Mouse (Mus musculus) stomach, postnatal 0 days (tissue): ENCODE results near the gene Usp15. TPM values are rescaled to one million over a fixed set of nuclear protein-coding genes. Genes with fewer than 3 reads are reported as not detected.

Experiments
- ATAC-seq: fragments of 200-750 bp; cut with Nextera tagmentation; 2 replicates; pipeline ENCODE4 v1.8.0; 2017; ENCODE audit not compliant: low FRiP score, low TSS enrichment
- DNase-seq: peaks from one replicate; pipeline ENCODE4 v3.0.0-alpha.2; 2016; ENCODE audit warnings: low spot score
- H3K27ac ChIP-seq: fragments of 300-500 bp; sonication (generic); replicated peaks from 2 replicates; pipeline ENCODE4 v1.5.1; 2014; ENCODE audit warnings: mild to moderate bottlenecking, control low read depth
- H3K27me3 ChIP-seq: fragments of 300-500 bp; sonication (generic); 2 replicates; pipeline ENCODE4 v1.6.1; 2014; ENCODE audit warnings: low read length; ENCODE audit not compliant: control insufficient read depth, insufficient read depth
- H3K36me3 ChIP-seq: fragments of 300-500 bp; sonication (generic); 2 replicates; pipeline ENCODE4 v1.6.1; 2014; ENCODE audit warnings: low read length, mixed read lengths; ENCODE audit not compliant: control insufficient read depth, insufficient read depth
- H3K4me1 ChIP-seq: fragments of 300-500 bp; sonication (generic); replicated peaks from 2 replicates; pipeline ENCODE4 v1.6.1; 2014; ENCODE audit warnings: antibody characterized with exemption; ENCODE audit not compliant: control insufficient read depth, insufficient read depth
- H3K4me2 ChIP-seq: fragments of 300-500 bp; sonication (generic); replicated peaks from 2 replicates; pipeline ENCODE4 v1.6.1; 2014; ENCODE audit warnings: low read depth, mild to moderate bottlenecking, control low read depth, moderate library complexity
- H3K4me3 ChIP-seq: fragments of 300-500 bp; sonication (generic); 2 replicates; pipeline ENCODE4 v1.5.1; 2014; ENCODE audit warnings: low read depth, low read length, control low read depth
- H3K9ac ChIP-seq: fragments of 300-500 bp; sonication (generic); 2 replicates; pipeline ENCODE4 v1.6.1; 2014; ENCODE audit warnings: mild to moderate bottlenecking, low read length, control low read depth, mixed read lengths
- H3K9me3 ChIP-seq: fragments of 300-500 bp; sonication (generic); 2 replicates; pipeline ENCODE4 v1.6.1; 2016; ENCODE audit warnings: low read length; ENCODE audit not compliant: control insufficient read depth
- CTCF ChIP-seq: IDR thresholded peaks from 2 replicates; pipeline ENCODE4 v1.5.1; 2016; ENCODE audit warnings: antibody characterized with exemption, low read depth, mild to moderate bottlenecking, moderate library complexity
- EP300 ChIP-seq: optimal IDR thresholded peaks from 2 replicates; pipeline ENCODE3; 2016; ENCODE audit warnings: antibody characterized with exemption
- WGBS: fragments of 180-500 bp; shearing (Covaris S2); extraction: QIAGEN DNeasy Blood & Tissue Kit; methylation state at CpG from one replicate; pipeline ENCODE4 v1.1.7; 2014; 5-methylcytosine and 5-hydroxymethylcytosine counted together
- polyA plus RNA-seq: library from polyadenylated mRNA; unstranded; fragments of >200 nt; fragmentation: Nextera tagmentation; extraction: Ambion mirVana; gene quantifications from 2 replicates; pipeline ENCODE4 v1.2.1, GENCODE M21; 2015

Gene Usp15
- polyA plus RNA-seq, 1 experiment from 2014 or later, result 55.7 TPM

- ATAC-seq, result peak; percentile 99
- Histone ChIP-seq H3K4me1 (no peaks in the 10 kb centered on the region), H3K4me3 (peak within 1 kb of the TSS; percentile 94), H3K4me2 (peak within 1 kb of the TSS; percentile 77), H3K27me3 (no peaks in the 10 kb centered on the region), H3K9ac (peak within 1 kb of the TSS; percentile 95), H3K27ac (peak within 1 kb of the TSS; percentile 93), H3K9me3 (no peaks in the 10 kb centered on the region), H3K36me3 (no peaks in the 10 kb centered on the region)
- TF ChIP-seq CTCF (no peak), EP300 (peak; percentile 63)
- under 1% methylated on average over 47 of the region's 58 CpGs for WGBS
- peak; percentile 97 for DNase-seq
These were observed 120.4 kb downstream of the Usp15 start, which contains the start of gene Mon2 for GRCm38 (mm10) chr10:123076245-123077023. TSS of gene Mon2 (minus strand) at chr10:123076505.

DNA sequence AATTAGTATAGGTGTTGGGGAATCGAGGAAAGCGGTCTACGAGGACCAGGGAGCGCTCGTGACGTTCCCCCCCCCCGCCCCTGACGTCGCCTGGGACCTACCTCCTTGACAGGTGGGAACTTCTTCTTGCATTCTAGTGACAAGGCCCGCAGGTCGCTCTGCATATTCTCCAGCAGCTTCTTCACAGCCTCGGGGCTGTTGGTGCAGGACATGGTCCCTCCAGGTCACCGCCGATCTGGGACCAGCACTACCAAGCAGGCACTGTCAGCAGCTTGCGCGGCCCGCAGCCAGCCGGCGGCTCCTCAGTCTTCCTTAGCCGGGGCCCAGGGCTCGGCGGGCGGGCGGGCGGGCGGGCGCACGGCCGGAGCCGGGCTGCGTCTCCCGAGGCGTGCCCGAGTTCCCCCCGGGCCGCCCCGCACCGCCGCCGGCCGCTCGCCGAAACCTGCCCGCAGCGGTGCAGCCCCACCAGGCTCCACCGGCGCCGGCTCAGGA is 121.0 kb downstream of the Usp15 start:
- Histone ChIP-seq H3K4me2 (peak overlapping the region; percentile 77), H3K27ac (peak overlapping the region; percentile 93), H3K4me1 (no peaks in the 10 kb centered on the region), H3K27me3 (no peaks in the 10 kb centered on the region), H3K9me3 (no peaks in the 10 kb centered on the region), H3K36me3 (no peaks in the 10 kb centered on the region), H3K4me3 (peak overlapping the region; percentile 94), H3K9ac (peak overlapping the region; percentile 95)
- TF ChIP-seq EP300, result no peak
- TF ChIP-seq CTCF, result no peak
- peak; percentile 76 for ATAC-seq
- DNase-seq, result peak; percentile 51
- under 1% methylated on average over 45 of the region's 48 CpGs for WGBS

DNA sequence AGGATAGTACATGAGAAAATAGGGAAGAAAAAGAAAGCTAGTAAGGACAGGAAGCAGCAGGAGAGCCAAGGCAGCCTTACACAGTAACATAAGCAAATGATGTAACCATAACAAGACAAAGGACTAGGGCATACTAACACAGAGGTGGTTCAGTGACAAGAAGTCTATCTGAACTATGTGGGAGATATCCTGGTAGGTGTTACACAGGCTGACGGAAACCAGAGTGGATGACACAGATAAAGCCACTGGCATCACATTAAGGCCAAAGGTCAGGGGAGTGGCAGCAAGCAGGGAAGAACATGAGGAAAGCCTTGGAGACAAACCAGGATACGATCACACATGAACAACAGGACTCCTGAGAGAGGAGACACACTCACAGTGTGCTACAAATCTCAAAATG is 124.8 kb downstream of the Usp15 start:
- Histone ChIP-seq H3K36me3 (no peaks in the 10 kb centered on the region; the same call in 1 of the 2 replicates), H3K27me3 (no peaks in the 10 kb centered on the region), H3K9me3 (no peaks in the 10 kb centered on the region), H3K9ac (no peak overlapping the region), H3K4me1 (no peaks in the 10 kb centered on the region), H3K4me3 (no peak overlapping the region), H3K27ac (no peak overlapping the region), H3K4me2 (no peak overlapping the region)
- peak; percentile 56 for ATAC-seq
- no peak for DNase-seq
- TF ChIP-seq EP300 (no peak), CTCF (no peak)
- WGBS, result 76% methylated on average over 2 of the region's 2 CpGs

- WGBS, result 74% methylated on average over 2 of the region's 2 CpGs
These were observed 133.8 kb downstream of the Usp15 start for GRCm38 (mm10) chr10:123063021-123063420.

DNA sequence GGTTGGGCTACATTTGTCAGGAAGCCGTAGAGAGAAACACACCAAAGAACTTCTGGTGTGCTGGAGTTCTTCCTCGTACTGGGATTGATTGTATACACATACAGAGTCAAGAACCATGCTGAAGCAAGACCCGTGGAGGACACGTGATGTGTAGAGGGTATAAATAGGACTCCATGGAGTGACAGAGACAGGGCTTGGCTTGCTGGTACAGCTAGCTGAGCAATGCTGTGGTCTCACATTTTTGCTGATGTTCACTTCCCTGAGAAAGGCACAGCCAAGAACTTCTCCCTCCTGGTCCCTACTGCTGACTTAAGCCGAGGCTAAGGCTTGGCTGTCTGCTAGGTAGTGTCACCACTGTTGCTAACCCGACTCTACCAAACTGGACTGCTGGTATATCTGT is 136.0 kb downstream of the Usp15 start:
- no peak overlapping the region for H3K4me3 ChIP-seq
- WGBS, result 77% methylated on average over 6 of the region's 6 CpGs
- H3K4me1 ChIP-seq, result no peaks in the 10 kb centered on the region
- H3K9me3 ChIP-seq, result no peaks in the 10 kb centered on the region
- H3K27me3 ChIP-seq, result no peaks in the 10 kb centered on the region
- no peak overlapping the region for H3K9ac ChIP-seq
- no peak for DNase-seq
- no peaks in the 10 kb centered on the region for H3K36me3 ChIP-seq
- no peak overlapping the region for H3K27ac ChIP-seq
- H3K4me2 ChIP-seq, result no peak overlapping the region
- TF ChIP-seq CTCF, result no peak
- no peak for TF ChIP-seq EP300
- peak; percentile 42; the same call in 1 of the 2 replicates for ATAC-seq

More at GRCm38 (mm10) chr10:123063021-123063420, 133.8 kb downstream of the Usp15 start:
- Histone ChIP-seq H3K9me3 (no peaks in the 10 kb centered on the region), H3K4me1 (no peaks in the 10 kb centered on the region), H3K4me3 (no peak overlapping the region), H3K36me3 (no peaks in the 10 kb centered on the region), H3K9ac (no peak overlapping the region), H3K27me3 (no peaks in the 10 kb centered on the region), H3K27ac (no peak overlapping the region), H3K4me2 (no peak overlapping the region)
- TF ChIP-seq CTCF, result no peak
- DNase-seq (no peak), ATAC-seq (no peak)

GRCm38 (mm10) chr10:123057082-123057481 is 139.7 kb downstream of the Usp15 start:
- H3K27ac ChIP-seq, result no peak overlapping the region
- no peak overlapping the region for H3K9ac ChIP-seq
- no peak overlapping the region for H3K4me2 ChIP-seq
- TF ChIP-seq EP300, result no peak
- TF ChIP-seq CTCF, result peak; percentile 55
- no peaks in the 10 kb centered on the region for H3K9me3 ChIP-seq
- no peaks in the 10 kb centered on the region for H3K36me3 ChIP-seq
- DNase-seq (no peak), ATAC-seq (no peak)
- no peak overlapping the region for H3K4me3 ChIP-seq
- WGBS, result 97% methylated on average over 1 of the region's 1 CpGs
- H3K4me1 ChIP-seq, result no peaks in the 10 kb centered on the region
- no peaks in the 10 kb centered on the region for H3K27me3 ChIP-seq
